Mouse (Mus musculus) common myeloid progenitor, adult 5-6 weeks (primary cell): ENCODE results near the gene Ccar1. TPM values are rescaled to one million over a fixed set of nuclear protein-coding genes. Genes with fewer than 3 reads are reported as not detected.
"Not testable (repeated sequence)": the region's sequence is repeated elsewhere in the genome, so short reads cannot be mapped to it uniquely, and the experiment has no call there.

Source experiments
- ATAC-seq: replicated peaks from 2 replicates; pipeline ENCODE4 v1.8.0; 2016; ENCODE audit warnings: low read depth, mild to moderate bottlenecking, moderate TSS enrichment, inconsistent platforms; ENCODE audit not compliant: poor library complexity, severe bottlenecking
- total RNA-seq: library from RNA; stranded (forward); fragments of 200-1000, 187-1606 nt; gene quantifications from 2 replicates; pipeline ENCODE4 v1.2.3, GENCODE M21; 2017

Ccar1 gene
- total RNA-seq, 1 experiment from 2014 or later: 141 TPM

DNA sequence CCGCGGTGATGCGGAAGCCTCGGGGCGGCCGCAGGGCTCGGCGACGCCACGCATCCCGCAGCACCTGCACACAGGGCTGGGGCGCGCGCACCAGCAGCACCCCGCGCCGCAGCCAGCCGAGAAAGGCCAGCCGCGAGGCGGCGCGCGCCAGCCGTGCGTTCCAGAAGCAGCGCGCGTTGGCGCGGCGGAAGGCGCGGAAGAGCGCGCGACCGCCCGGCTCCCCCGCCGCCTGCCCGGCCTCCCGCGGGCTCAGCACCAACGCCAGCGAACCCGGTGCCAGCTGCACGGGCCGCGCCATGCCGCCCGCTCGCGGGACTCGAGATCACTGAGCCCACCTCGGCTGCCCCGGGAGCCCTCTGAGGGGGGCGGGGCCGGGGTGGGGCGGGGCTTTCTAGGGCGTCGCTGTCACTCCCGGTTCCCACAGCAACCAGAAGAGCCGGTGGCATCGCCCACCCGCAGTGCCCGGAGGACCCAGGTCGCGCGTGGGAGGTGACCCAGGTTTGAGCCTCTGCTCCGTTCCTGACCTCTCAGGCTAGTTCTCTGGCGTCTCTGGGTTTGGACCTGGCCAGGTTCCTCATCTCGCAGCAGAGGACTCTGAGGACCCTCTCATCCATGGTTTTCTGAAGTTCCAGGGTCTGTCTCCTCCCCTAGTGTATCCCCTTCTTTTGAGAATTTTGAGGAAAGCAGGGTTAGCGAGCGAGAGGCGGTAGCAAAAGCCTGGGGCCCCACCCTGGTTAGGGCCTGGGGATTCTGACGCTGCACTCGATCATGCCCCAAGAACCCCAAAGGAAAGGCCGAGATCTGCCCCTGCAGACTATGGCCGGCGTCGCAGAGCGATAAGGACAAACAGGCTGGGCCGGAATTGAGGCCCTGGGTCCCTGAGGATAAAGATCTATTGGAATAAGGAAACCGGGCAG lies 66.1 kb downstream of the Ccar1 start, which contains the start of gene Stox1:
Gene Stox1 (minus strand): TSS at position 358 of the 917 bp plus-strand sequence.
- ATAC-seq: peak; percentile 64

DNA sequence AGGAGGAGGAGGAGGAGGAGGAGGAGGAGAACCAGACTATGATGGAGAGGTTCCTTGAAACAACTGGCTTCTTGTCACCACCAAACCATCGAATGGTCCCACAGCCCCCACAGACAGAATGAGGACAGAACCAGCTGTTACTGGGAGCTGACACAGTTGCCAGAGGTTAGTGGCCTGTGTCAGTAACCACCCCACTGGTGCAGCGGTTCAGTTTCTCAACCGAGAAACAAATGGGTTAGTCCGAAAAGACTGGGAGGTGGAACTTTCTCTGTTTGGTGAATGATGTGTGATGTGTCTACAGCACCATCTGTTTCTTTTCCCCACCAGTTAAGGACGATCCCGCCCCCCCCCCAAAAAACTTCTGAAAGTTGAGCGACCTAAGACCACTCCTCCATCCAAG lies 67.2 kb downstream of the Ccar1 start:
- ATAC-seq: no peak

GRCm38 (mm10) chr10:62722701-62723100 lies 69.4 kb downstream of the Ccar1 start:
- no peak for ATAC-seq

DNA sequence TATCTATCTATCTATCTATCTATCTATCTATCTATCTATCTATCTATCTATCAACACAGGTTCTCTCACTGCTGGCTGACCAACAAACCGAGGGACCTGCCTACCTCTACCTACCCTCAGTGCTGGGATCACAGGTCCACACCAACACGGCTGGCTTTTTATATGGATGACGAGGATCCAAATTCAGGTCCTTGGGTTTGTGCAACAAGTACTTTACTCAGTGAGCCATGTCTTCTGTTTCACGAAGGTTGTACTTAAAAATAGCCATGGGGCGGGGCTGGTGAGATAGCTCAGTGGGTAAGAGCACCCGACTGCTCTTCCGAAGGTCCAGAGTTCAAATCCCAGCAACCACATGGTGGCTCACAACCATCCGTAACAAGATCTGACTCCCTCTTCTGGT lies 71.5 kb downstream of the Ccar1 start:
- not testable (repeated sequence) for ATAC-seq

- no peak for ATAC-seq
These were observed 78.6 kb downstream of the Ccar1 start for GRCm38 (mm10) chr10:62713457-62713856.

DNA sequence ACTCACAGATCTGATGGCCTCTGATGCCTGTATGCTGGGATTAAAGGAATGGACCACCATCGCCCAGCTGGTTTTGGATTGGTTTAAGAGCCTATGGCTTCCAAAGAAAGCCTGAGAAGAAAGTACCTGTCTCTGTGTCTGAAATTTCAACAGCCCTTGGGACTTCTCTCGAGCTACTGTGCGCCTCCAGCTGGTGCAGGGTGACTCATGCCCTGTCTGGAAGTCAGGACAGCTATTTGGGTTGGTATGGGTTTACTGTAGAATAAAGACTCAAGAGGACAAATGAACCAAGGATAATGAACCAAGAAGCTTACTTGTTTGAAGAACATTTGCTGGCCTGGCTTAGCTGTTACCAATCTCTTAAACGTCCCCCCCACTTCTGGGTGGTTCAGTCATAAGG lies 88.5 kb downstream of the Ccar1 start:
- ATAC-seq: no peak

GRCm38 (mm10) chr10:62702436-62702835 lies 89.7 kb downstream of the Ccar1 start:
- no peak for ATAC-seq

Other genes starting within 250 kb of the Ccar1 start
- gene Kif1bp, start 213.8 kb downstream of the Ccar1 start, total RNA-seq: 13.7 and 19.9 TPM in 2 replicates
- gene Ddx21, start 190.0 kb downstream of the Ccar1 start, total RNA-seq: 280 and 283 TPM in 2 replicates
- gene Ddx50, start 141.1 kb downstream of the Ccar1 start, total RNA-seq: 109 and 111 TPM in 2 replicates
- 0.39 and 0.73 TPM in 2 replicates for gene Stox1, start 66.2 kb downstream of the Ccar1 start, total RNA-seq
- 16.6 and 20.7 TPM in 2 replicates for gene Tet1, start 116.7 kb upstream of the Ccar1 start, total RNA-seq
- gene Slc25a16, start 128.3 kb upstream of the Ccar1 start, total RNA-seq: 18.1 and 20.7 TPM in 2 replicates
- gene Dna2, start 154.7 kb upstream of the Ccar1 start, total RNA-seq: 32.5 and 37.6 TPM in 2 replicates
- gene Rufy2, start 187.9 kb upstream of the Ccar1 start, total RNA-seq: 9.1 and 21.6 TPM in 2 replicates
- gene Hnrnph3, start 231.9 kb upstream of the Ccar1 start, total RNA-seq: 49.4 and 69.0 TPM in 2 replicates
- gene Pbld2, start 232.0 kb upstream of the Ccar1 start, total RNA-seq: 0.09 TPM in 1 of 2 replicates, not detected in the other